Mouse (Mus musculus): Measurements from ENCODE around the gene Gm20767. TPM values are rescaled to one million over a fixed set of nuclear protein-coding genes. Genes with fewer than 3 reads are reported as not detected.

Gene Gm20767
- polyA plus RNA-seq, 1 experiment: not detected

Other genes starting within 250 kb of the Gm20767 start
- not detected in 2 replicates for gene Tcstv1, start 245.5 kb upstream of the Gm20767 start, polyA plus RNA-seq (2012; rRNA removed)
- gene Gm21761, start 211.0 kb upstream of the Gm20767 start, polyA plus RNA-seq (2012; rRNA removed): not detected in 2 replicates
- not detected in 2 replicates for gene B020031M17Rik, start 189.4 kb upstream of the Gm20767 start, polyA plus RNA-seq (2012; rRNA removed)
- gene Gm36079, start 113.2 kb upstream of the Gm20767 start, polyA plus RNA-seq (2012; rRNA removed): 0.45 TPM in 1 of 2 replicates, not detected in the other
- gene Gm21188, start 88.1 kb upstream of the Gm20767 start, polyA plus RNA-seq (2012; rRNA removed): 1.7 and 2.8 TPM in 2 replicates
- gene Gm21818, start 32.2 kb downstream of the Gm20767 start, polyA plus RNA-seq (2012; rRNA removed): not detected in 2 replicates
- gene Gm21762, start 75.7 kb downstream of the Gm20767 start, polyA plus RNA-seq (2012; rRNA removed): 0.28 and 0.46 TPM in 2 replicates
- not detected in 2 replicates for gene Gm21731, start 98.9 kb downstream of the Gm20767 start, polyA plus RNA-seq (2012; rRNA removed)
- gene AF067061, start 122.9 kb downstream of the Gm20767 start, polyA plus RNA-seq (2012; rRNA removed): not detected in 2 replicates
- gene BC147527, start 160.1 kb downstream of the Gm20767 start, polyA plus RNA-seq (2012; rRNA removed): 0.28 and 0.38 TPM in 2 replicates
- not detected in 2 replicates for gene Tcstv3, start 176.6 kb downstream of the Gm20767 start, polyA plus RNA-seq (2012; rRNA removed)